Mouse (Mus musculus) neural tube, embryonic 15.5 days (tissue): ENCODE measurements around the gene Sfswap. TPM values are rescaled to one million over a fixed set of nuclear protein-coding genes. Genes with fewer than 3 reads are reported as not detected.
"Not testable (repeated sequence)": the region's sequence is repeated elsewhere in the genome, so short reads cannot be mapped to it uniquely, and the experiment has no call there.

Source experiments
- ATAC-seq: fragments of 200-750 bp; cut with Nextera tagmentation; 2 replicates; pipeline ENCODE4 v1.8.0; 2017; ENCODE audit warnings: mild to moderate bottlenecking, moderate TSS enrichment, moderate library complexity; ENCODE audit not compliant: low FRiP score
- H3K27ac ChIP-seq: fragments of 300-500 bp; sonication (generic); replicated peaks from 2 replicates; pipeline ENCODE4 v1.5.1; 2015; ENCODE audit warnings: mild to moderate bottlenecking, inconsistent platforms
- H3K27me3 ChIP-seq: fragments of 300-500 bp; sonication (generic); replicated peaks from 2 replicates; pipeline ENCODE4 v1.6.1; 2015; ENCODE audit warnings: inconsistent platforms
- H3K36me3 ChIP-seq: fragments of 300-500 bp; sonication (generic); 2 replicates; pipeline ENCODE4 v1.6.1; 2015; ENCODE audit warnings: inconsistent platforms
- H3K4me1 ChIP-seq: fragments of 300-500 bp; sonication (generic); 2 replicates; pipeline ENCODE4 v1.6.1; 2015; ENCODE audit warnings: inconsistent platforms
- H3K4me2 ChIP-seq: fragments of 300-500 bp; sonication (generic); 2 replicates; pipeline ENCODE4 v1.6.1; 2015; ENCODE audit warnings: inconsistent platforms, mild to moderate bottlenecking, moderate library complexity
- H3K4me3 ChIP-seq: fragments of 300-500 bp; sonication (generic); replicated peaks from 2 replicates; pipeline ENCODE4 v1.5.1; 2015; ENCODE audit warnings: mild to moderate bottlenecking, inconsistent platforms
- H3K9ac ChIP-seq: fragments of 300-500 bp; sonication (generic); replicated peaks from 2 replicates; pipeline ENCODE4 v1.6.1; 2015; ENCODE audit warnings: mild to moderate bottlenecking, inconsistent platforms
- H3K9me3 ChIP-seq: fragments of 300-500 bp; sonication (generic); replicated peaks from 2 replicates; pipeline ENCODE4 v1.6.1; 2016; ENCODE audit warnings: inconsistent platforms
- WGBS: fragments of 180-500 bp; shearing (Covaris S2); methylation state at CpG from one replicate; pipeline ENCODE4 v1.1.7; 2015; ENCODE audit warnings: mixed read lengths; 5-methylcytosine and 5-hydroxymethylcytosine counted together
- polyA plus RNA-seq: library from polyadenylated mRNA; unstranded; fragments of >200 nt; fragmentation: Nextera tagmentation; extraction: Ambion mirVana; gene quantifications from 2 replicates; pipeline ENCODE4 v1.2.1, GENCODE M21; 2015

The Sfswap gene
- polyA plus RNA-seq, 1 experiment from 2014 or later: 49.7 TPM

GRCm38 (mm10) chr5:129594116-129595114 is 93.4 kb downstream of the Sfswap start:
- Histone ChIP-seq H3K9ac (no peak overlapping the region), H3K27me3 (no peaks in the 10 kb centered on the region), H3K4me1 (peaks cover 23% of the 10 kb centered on the region), H3K4me2 (no peak overlapping the region), H3K4me3 (no peak overlapping the region), H3K36me3 (peaks cover 21% of the 10 kb centered on the region), H3K27ac (no peak overlapping the region), H3K9me3 (no peaks in the 10 kb centered on the region)
- 47% methylated on average over 19 of the region's 19 CpGs for WGBS
- ATAC-seq: peak; percentile 51; the same call in 1 of the 2 replicates

- H3K36me3 ChIP-seq: peaks cover 38% of the 10 kb centered on the region
- H3K4me2 ChIP-seq: no peak overlapping the region
- no peak overlapping the region for H3K4me3 ChIP-seq
- WGBS: 48% methylated on average over 16 of the region's 16 CpGs
- no peaks in the 10 kb centered on the region for H3K27me3 ChIP-seq
- H3K4me1 ChIP-seq: no peaks in the 10 kb centered on the region
- no peak for ATAC-seq
- H3K9me3 ChIP-seq: no peaks in the 10 kb centered on the region
- no peak overlapping the region for H3K9ac ChIP-seq
- no peak overlapping the region for H3K27ac ChIP-seq
Measured at GRCm38 (mm10) chr5:129602071-129602487, 101.1 kb downstream of the Sfswap start.

DNA sequence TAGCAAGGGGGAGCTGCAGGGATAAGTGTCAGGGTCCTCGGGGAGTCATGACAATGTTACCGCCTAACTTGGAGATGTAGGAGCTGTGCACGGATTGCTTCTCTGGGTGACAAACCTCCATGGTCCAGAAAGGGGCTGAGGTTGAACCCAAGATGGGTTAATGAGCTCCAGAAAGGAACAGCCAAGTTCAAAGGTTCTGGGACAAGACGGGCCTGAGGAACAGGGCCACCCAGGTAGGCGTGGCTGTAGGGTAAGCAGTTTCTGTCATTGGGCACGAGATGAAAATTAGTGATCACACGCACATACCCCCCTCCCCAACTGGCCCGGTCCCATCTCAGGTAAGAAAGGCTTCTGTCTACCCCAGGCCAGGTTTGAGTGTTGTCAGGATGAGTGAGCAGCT is 106.5 kb downstream of the Sfswap start:
- no peak for ATAC-seq
- Histone ChIP-seq H3K4me1 (no peaks in the 10 kb centered on the region), H3K27ac (no peak overlapping the region), H3K4me3 (no peak overlapping the region), H3K9me3 (no peaks in the 10 kb centered on the region), H3K9ac (no peak overlapping the region), H3K36me3 (peaks cover 16% of the 10 kb centered on the region; the same call in 1 of the 2 replicates), H3K27me3 (no peaks in the 10 kb centered on the region), H3K4me2 (no peak overlapping the region)
- 89% methylated on average over 8 of the region's 8 CpGs for WGBS

DNA sequence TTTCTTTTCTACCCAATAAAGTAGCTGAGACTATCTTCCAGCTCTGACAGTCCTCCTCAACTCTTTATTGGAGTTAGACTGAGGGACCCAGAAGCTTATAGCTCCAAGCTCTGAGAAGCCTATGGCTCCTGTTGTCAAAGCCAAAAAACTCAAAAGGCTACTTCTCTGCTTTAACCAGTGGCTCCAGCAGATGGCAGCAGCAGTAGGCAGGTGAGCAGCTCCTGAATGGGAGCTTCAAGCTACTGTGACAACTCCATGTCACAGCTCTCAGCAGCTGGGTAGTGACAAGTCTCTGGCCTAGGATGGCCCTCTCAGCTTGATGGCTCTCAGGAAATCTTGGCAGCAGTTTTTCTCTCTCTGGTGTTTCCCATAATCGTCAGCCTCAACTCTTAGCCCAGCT is 110.0 kb downstream of the Sfswap start:
- H3K27ac ChIP-seq: no peak overlapping the region

DNA sequence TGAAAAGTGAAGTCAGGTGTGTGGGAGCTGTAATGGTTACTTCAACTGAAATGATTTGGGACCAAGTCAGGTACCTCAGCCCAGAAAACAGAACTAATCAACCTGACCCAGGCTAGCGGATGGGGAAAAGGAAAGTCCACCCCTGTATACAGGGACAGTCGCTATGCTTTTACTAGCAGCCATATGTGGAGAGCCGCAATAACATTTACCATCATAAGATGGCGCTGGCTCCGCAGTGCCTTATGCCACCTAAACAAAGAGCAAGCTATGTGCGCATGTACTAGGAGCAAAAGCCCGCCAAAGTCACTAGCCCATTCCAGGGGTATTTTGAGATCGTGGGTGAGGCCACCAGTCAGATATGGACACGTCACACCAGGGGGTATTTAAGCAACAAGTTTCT is 119.6 kb downstream of the Sfswap start:
- H3K9ac ChIP-seq, ATAC-seq, H3K27ac ChIP-seq, H3K9me3 ChIP-seq, H3K4me1 ChIP-seq, H3K36me3 ChIP-seq, H3K4me2 ChIP-seq, H3K4me3 ChIP-seq, H3K27me3 ChIP-seq: not testable (repeated sequence)
- WGBS: 62% methylated on average over 9 of the region's 9 CpGs

More for the DNA sequence above, 110.0 kb downstream of the Sfswap start:
- H3K4me2 ChIP-seq: no peak overlapping the region
- no peaks in the 10 kb centered on the region; the same call in 1 of the 2 replicates for H3K36me3 ChIP-seq
- H3K4me3 ChIP-seq: no peak overlapping the region
- WGBS: 14% methylated on average over 1 of the region's 1 CpGs
- no peaks in the 10 kb centered on the region for H3K4me1 ChIP-seq
- no peak overlapping the region for H3K9ac ChIP-seq
- H3K9me3 ChIP-seq: no peaks in the 10 kb centered on the region
- peak; percentile 74 for ATAC-seq
- H3K27me3 ChIP-seq: no peaks in the 10 kb centered on the region

Other genes starting within 250 kb of the Sfswap start
- gene Mmp17, start 82.9 kb downstream of the Sfswap start, polyA plus RNA-seq: 10.1 and 12.0 TPM in 2 replicates
- 6.5 and 6.6 TPM in 2 replicates for gene Zfp11, start 168.9 kb downstream of the Sfswap start, polyA plus RNA-seq
- gene Sept14, start 207.3 kb downstream of the Sfswap start, polyA plus RNA-seq: not detected in 2 replicates
- 169 and 174 TPM in 2 replicates for gene Mrps17, start 214.3 kb downstream of the Sfswap start, polyA plus RNA-seq
- gene Nipsnap2, start 223.8 kb downstream of the Sfswap start, polyA plus RNA-seq: 94.9 and 95.7 TPM in 2 replicates